Mouse (Mus musculus): Measurements from ENCODE around the gene Tenm2. TPM values are rescaled to one million over a fixed set of nuclear protein-coding genes. Genes with fewer than 3 reads are reported as not detected.

Tenm2 gene
- total RNA-seq, 2 experiments from 2014 or later: 0.14 to 0.72 TPM

- no peak for DNase-seq
Measured at GRCm38 (mm10) chr11:36040508-36041233, 1195.1 kb downstream of the Tenm2 start.

GRCm38 (mm10) chr11:36039825-36040224 is 1195.9 kb downstream of the Tenm2 start:
- no peak for DNase-seq

- no peak for DNase-seq
Measured at GRCm38 (mm10) chr11:36038386-36038785, 1197.4 kb downstream of the Tenm2 start.

- no peak for DNase-seq
Measured at GRCm38 (mm10) chr11:36037311-36037710, 1198.5 kb downstream of the Tenm2 start.

DNA sequence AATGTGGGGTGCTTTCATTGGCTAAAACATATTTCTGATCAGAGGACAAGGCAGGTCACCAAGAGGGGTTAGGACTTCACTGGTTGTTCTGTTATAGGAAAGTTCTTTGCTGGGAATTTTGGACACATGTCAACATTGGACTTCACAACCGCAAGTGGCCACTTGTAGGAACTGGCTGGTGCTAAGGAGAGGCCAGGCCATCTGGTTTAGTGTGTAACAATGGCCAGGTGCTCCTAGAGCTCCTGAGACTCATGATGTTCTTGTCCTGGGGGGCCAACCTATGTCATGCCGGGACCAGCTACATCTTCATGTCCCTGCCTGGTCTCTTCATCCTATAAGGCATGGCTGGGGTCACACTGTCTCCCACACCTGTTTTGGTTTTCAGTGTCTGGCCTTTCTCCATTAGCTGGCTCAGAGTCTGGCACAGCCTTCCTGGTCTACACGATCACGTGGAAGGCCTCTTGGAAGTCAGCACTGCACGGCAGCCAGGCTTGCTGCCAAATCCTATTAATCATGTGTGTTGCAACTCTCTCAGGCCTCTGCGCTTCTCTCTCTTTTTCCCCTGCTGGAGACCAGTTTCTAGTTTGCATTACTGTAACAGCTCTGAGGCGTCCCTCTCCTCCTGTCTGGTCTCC is 1199.6 kb downstream of the Tenm2 start:
- peak; percentile 85 for DNase-seq

DNA sequence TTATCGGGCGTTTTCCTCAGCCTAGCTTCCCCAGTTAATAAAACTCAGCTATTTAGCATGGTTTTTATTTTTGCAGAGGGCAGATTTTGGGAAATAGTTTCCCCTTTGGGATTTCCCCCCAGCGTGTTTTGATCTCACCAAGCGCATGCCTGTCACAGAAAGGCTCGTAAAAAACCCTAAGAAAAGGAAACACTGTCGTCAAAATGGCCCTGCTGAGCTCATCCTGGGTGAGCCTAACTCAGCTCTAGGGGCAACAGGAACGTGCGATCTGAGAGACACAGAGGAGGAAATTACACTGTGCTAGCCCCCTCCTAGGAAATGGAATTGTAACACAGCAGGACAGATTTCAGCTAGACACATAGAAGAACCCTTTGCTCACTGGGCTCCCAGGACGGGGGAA is 1204.0 kb downstream of the Tenm2 start:
- no peak for DNase-seq

DNA sequence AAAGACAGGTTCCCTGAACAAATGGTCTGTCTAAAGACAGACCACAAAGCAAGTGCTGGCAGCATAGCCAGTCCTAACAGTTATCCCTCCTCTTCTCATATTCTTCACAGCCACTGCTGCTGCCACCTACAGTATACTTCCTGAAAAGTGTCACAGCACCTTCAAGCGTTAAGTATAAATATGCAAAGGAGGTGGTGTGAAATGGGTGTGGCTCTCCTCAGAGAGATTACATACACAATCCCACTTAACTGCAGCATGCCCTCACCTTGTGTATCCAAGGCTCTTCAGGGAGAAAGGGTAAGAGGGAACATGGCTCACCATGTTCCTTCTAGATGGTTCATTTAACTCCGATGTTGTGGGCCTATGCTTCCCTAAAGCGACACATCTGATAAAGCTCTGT is 1215.8 kb downstream of the Tenm2 start:
- no peak for DNase-seq

- DNase-seq: no peak
Measured at GRCm38 (mm10) chr11:36013179-36013578, 1222.6 kb downstream of the Tenm2 start.

DNA sequence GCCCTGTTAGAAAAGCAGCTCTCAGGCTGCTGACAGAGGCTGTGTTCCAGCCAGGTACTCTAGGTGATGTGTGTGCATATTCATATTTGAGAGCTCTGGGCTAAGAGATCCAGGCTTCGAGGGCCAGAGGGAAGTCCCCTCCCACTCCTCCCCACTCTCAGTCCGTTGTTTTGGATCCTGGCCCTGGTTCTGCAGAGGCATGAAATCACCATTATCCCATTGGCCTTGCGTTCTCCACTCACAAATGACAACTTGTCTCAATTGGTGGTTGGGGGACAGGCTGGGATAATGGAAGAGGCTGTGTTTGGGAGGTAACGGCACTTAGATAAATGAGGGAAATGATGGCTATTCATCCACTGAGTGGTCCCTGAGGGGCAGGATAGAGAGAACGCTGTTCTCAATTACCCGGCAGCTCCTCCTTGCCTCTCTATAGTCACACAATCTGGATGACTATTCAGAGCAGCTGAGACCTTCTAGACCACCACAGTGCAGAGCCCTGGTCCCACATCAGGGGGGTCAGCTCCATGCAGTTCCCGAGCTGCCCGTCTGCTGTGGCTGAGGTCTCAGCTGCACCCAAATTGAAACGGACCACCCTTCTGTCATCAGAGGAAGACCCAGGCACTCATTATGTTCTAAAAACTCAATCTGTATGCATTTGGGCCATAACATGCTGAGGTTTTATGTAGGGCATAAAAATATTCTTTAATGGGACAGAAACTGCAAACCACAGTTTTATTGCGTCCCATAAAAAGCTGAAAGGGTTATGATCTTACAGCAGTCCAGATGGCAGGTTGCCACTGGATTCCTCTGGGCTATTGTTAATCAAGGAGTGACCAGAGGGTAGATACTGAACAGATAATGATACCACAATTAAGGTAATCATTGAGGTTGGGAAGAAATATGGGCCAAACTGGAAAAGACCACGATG is 1226.2 kb downstream of the Tenm2 start:
- DNase-seq: no peak

GRCm38 (mm10) chr11:36002900-36003299 is 1232.9 kb downstream of the Tenm2 start:
- no peak for DNase-seq

DNA sequence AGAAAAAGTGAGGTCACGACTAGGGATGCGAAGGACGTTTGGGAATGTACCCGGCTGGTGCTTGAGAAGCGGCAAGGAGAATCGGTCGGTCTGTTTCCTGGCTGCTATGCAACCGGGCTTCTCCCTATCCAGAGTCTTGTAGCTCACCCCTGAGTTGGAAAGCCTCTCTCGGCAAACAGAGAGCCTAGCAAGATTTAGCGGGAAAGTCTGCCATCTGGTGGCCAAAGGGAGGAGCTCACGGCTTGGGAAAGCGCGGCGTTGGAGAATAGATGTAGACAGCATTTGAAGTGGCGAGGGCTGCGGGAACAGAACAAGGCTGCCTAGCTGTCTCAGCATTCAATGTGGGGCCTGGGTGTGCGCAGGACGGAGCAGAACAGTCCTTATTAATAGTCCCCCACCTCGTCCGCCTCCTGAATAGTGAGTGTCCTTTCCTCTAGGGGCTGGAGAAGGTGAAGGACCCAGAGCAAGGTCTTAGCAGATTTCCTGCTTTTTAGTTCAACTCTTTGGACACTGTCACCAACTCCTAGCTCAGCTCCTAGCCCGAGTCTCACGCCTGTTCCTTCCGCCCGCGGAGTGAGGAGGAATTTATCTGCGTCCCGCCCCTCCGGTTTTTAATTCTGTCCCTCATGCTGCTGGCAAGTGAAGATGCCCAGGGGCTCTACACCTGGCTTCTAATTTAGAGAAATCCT is 1234.3 kb downstream of the Tenm2 start:
- peak; percentile 92 for DNase-seq

DNA sequence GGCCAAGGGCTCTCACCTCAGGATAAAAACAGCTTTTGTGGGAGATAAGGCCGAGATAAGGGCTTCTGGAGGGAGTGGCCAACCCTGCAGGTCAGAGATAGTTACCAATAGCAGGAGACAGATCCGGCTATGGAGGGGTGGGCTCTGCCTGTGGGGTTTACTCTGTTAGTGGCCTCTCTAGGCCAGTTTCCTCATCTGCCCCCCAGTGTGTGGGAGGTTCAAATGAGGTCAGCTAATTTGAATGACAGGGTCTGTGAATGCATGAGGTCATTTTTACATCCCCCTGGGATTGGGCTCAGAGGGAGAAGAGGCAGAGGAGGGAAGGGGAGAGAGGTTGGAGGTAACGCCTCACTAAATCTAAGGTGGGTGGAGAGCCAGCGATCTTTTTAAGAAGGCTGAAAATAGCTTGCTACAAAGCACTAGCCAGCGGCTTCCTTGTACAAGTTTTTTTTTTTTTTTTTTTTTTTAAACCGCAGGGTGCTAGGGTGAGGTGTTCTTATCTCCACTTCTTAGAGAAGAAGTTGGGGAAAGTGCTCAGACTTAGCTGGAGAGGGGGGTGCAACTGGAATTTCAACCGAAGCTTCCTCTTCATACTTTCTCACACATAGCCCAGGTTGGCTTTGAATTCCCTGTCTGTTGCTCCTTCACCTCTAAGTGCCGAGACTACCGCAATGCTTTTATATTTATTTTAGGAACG is 1235.0 kb downstream of the Tenm2 start:
- no peak for DNase-seq

GRCm38 (mm10) chr11:36000038-36000437 is 1235.7 kb downstream of the Tenm2 start:
- DNase-seq: no peak

GRCm38 (mm10) chr11:35998048-35998447 is 1237.7 kb downstream of the Tenm2 start:
- DNase-seq: no peak

GRCm38 (mm10) chr11:35995310-35995709 is 1240.5 kb downstream of the Tenm2 start:
- no peak for DNase-seq

DNA sequence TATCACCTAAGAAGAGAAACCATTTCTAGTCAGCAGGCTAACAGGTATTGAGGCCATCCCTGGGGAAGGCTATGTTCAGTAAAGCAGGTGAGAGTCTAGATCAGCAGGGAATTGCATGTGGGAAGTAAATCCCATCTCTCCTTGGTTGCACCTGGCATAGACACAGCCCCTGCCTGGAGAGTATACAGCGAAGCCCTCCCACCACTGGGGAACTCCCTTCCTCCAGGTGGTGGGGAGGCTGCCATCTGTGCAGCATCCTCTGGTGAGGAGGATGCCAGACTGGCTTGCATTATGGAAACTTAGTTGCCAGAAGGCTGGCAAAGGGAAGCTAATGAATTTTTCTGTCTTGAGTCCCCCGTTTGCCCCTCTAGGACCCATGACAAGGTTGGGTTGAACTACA is 1243.9 kb downstream of the Tenm2 start:
- no peak for DNase-seq

- DNase-seq: no peak
Measured at GRCm38 (mm10) chr11:35989967-35990366, 1245.8 kb downstream of the Tenm2 start.

DNA sequence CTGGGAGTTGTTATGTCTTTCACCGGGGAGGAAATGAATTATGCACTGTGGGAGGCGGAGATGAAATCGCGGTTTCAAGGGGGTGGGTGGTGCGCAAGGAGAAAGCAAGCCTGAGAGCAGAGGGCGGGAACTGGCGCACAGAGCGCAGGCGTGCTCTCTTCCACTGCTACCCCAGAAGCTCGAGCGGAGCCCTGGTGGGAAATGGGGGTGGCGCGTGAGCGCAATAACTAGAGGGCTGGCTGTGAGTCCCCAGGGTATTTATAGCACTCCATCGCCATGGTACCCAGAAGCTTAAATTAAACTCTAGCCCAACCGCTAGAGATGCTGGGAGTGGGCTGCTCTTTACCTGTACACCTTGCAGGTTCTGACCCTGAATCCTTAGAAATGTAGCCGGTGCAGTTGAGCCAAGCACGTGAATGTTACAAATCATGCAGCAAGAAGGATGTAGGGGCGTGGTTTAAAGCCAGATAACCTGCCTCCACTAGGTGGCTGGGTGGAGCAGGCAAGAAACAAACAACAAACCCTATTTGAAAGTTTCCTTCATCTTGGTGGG is 1249.8 kb downstream of the Tenm2 start:
- peak; percentile 26 for DNase-seq

GRCm38 (mm10) chr11:35982734-35983133 is 1253.0 kb downstream of the Tenm2 start:
- no peak for DNase-seq

- peak; percentile 46 for DNase-seq
Measured at GRCm38 (mm10) chr11:35980411-35980917, 1255.3 kb downstream of the Tenm2 start, which contains the start of gene Wwc1. Gene Wwc1 (minus strand): TSS chr11:35980527.

DNA sequence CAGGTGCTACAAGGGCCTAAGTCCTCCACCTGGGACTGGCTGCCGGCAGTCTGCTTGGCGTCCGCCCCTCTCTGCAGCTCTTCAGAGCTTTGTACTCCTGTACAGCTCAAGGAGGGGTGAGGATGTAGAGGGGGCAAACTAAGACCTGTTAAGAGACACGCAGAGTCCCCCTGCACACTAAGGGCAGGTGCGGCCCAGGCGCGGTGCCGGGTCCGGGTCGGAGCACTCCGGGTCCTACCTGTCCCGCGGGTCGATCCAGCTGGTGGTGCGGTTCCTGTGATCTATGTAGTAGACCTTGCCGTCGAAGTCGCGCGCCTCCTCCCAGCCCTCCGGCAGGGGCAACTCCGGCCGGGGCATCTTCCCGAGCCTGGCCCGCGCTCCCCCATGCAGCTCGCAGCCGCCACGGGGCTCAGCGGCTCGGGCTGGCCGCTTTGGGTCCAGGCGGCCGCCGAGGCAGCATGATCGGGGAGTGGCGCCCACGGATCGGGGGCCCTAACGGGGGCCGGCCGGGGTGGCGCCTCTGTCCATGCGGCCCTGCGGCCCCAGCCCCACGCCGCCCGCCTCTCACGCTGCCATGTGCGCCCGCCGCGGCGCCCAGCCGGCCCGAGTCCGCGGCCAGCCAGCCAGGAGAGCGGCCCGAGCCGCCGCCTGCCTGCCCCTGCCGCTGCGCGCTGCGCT is 1255.9 kb downstream of the Tenm2 start:
- DNase-seq: peak; percentile 16
